Mouse (Mus musculus) megakaryocyte, embryonic 14.5 days (primary cell): ENCODE data around the gene Plagl2.

Source experiments
- FLI1 ChIP-seq: IDR thresholded peaks from 2 replicates; pipeline ENCODE4 v1.6.1; 2012; ENCODE audit warnings: low read length, inconsistent platforms, mixed read lengths
- GATA1 ChIP-seq: IDR thresholded peaks from 3 replicates; pipeline ENCODE4 v1.6.1; 2012; ENCODE audit warnings: mixed read lengths, low read length, inconsistent platforms, borderline replicate concordance

DNA sequence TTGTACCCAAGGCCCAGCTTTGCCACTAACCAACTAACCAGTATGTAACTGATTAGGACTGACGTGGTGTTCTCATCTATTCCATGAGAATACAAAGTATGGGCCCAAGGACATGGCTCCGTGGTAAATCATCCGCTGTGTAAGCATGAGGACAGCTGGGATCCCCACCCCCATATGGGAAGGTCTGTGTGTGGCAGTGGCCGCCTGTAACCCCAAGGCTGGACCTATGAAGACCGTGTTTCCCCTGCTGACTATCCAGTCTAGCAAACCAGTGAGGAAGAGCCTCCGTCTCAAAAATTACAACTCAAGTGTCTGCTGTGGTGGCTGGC is 33.7 kb upstream of the Plagl2 start:
- TF ChIP-seq GATA1 (no peak), FLI1 (no peak)
